Mouse (Mus musculus) retina, postnatal 1 day (tissue): ENCODE data around the gene Hip1.
A peak's percentile ranks its signal among the peaks of the same experiment; 100 is the strongest.

Experiments used
- DNase-seq: peaks from one replicate; pipeline ENCODE4 v3.0.0-alpha.2; 2012

Gene Hip1

GRCm38 (mm10) chr5:135531306-135531845 is 13.5 kb downstream of the Hip1 start:
- DNase-seq = no peak

DNA sequence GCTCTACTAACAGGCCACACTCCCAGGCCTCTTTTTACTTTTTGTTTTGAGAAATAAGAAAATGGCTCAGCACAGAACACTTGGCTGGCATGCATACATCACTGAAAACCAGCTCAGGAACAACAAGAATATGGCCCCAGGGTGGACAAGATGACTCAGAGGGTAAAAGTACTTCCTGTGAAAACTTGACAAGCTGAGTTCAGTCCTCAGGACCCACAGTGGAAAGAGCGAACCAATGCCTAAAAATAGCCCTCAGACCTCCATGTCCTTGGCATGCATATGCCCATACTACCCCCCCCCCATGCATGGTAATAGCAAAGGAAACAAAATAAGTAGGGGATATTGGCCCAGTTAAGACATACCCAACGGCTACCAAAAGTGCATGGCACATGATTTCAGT is 15.0 kb downstream of the Hip1 start:
- no peak for DNase-seq

DNA sequence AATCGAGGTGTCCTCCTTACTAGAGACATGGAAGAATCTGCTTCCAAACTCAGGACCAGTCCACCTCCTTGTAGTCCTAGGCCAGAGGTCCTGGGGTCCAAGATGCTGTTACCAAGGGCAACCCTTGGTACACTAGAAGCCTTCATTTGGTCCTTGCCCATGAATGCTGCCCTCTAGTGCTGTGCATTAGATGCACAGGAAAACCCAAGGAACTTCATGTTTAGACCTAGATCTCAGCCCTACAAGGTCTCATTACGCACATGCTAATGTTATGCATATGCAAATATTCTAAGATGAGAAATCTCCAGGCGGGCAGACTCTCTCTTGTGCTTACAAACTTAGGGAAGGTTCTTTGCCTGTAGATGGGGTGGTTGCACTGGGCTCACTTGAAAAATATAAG is 15.6 kb downstream of the Hip1 start:
- peak; percentile 26 for DNase-seq

GRCm38 (mm10) chr5:135527986-135528385 is 16.9 kb downstream of the Hip1 start:
- no peak for DNase-seq

GRCm38 (mm10) chr5:135524660-135525560 is 20.0 kb downstream of the Hip1 start:
- no peak for DNase-seq

DNA sequence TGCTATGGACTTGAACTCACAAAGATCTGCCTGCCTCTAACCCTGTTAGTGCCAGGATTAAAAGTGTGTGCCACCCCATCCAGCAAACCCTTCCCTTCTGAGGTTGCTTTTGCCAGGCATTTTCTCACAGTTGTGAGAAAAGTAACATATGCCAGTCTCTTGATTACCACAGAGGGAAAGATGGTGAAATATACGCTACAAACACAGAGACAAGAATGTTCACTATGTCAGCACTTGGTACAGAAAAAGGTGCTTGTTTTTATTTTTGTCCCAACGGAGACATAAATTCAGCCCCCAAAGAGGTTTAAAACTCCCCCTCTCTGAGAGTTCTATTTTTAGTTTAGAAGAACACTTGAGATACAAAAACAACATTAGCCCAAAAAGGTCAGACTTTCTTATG is 20.8 kb downstream of the Hip1 start:
- DNase-seq = no peak

- DNase-seq = no peak
Observed at GRCm38 (mm10) chr5:135522111-135522722, 22.7 kb downstream of the Hip1 start.

DNA sequence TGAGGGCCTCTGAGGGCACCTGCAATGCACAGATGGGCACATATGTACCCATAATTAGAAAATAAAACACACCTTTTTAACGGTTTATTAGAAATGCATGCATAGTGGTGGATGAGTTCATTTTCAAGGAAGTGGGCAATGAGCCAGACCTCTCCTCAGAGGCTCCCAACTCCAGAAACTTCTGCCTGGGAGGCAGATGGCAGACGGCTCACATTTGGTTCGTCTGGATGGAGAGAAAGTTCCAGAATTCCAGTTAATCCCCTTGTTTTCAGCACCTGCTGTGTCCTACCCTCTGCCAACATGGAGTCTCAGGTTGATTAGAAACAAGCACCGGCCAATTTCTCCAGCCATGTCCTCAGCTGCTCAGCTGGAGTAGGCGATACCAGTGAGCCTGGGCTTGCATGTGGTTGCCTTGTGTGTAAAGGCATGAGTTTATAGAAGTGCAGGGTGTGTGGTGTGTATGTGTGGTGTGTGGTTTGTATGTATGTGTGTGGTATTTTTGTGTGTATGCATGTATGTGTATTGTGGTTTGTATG is 27.5 kb downstream of the Hip1 start:
- no peak for DNase-seq

DNA sequence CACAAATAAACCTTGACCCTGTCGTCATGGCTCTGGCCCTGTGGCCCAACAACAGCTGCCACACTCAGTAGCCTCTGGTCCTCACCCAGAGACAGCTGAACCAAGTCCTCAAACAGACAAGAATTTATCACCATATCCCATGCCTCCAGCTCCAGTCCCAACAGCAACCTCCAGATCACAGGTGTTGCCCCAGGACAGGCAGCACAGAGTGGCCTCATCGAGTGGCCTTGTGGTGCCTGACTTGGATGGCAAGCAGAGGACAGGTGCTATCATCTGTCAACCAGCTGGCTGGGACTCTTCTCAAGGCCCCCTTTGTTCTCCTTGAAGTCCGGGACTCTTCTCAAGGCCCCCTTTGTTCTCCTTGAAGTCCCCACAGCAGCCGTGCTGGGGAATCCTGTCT is 31.8 kb downstream of the Hip1 start:
- DNase-seq = no peak

DNA sequence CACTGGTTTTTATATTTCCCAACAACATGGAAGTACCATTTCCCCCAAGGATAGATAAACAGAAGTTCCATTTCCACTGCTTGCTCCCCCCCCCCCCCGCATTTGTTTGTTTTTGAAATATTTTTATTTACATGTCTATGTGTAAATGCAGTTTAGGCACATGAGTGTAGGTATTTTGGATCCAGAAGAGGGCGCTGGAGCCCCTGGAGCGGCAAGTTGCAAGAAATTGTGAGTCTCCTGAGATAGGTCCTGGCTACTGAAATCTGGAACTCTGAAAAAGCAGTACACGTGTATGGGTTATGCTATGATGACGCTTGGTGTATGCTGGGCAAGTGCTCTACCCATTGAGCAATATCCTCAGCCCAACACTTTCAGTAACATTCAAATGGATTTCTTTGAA is 33.8 kb downstream of the Hip1 start:
- no peak for DNase-seq

DNA sequence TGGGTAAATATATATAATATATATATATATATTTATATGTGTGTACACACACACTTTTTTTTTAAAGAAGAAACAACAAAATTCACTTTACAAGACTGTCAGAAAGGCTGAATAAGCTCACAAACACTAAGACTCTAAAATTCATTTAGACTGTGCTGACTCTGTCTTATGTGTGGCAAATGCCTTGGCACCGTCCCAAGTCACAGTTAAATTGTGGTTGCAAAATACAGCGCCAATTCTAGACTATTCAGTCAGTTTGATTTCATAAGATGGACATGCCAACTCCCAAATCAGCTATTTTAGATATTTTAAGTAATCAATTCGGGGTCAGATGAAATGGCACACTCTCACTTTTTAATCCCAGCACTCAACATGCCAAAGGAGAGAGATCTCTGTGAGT is 36.6 kb downstream of the Hip1 start:
- DNase-seq = no peak

DNA sequence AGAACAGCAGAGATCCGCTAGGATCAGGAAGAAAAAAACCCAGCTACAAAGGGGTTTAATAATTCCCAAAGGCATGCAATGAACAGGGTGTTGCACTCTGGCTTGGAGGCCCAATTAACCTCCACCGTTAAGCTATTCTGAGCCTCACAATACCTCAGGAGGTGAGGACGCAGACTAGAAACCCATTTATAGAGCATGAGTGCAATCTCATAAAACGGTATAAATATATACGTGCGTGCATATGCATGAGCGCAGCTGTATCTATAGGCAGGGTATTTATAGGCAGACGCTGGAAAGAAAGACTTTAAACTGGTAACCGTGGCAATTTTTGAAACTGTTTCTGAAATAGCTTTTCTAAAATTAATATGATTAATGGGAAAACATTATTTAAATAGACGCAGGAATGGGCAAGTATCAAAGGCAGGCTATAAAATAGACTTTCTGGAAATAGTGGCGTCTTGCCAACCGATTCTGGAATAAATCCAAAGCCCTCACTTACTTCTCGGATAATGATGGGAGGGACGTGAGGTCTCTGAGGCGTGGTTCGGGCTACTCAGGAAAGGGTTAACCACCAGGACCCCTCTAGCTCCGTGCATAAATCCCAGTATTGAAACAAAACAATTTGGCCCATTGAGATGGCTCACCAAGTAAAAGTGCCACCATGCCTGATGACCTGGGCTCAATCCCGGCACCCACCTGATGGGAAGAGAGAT is 37.2 kb downstream of the Hip1 start:
- no peak for DNase-seq

GRCm38 (mm10) chr5:135505442-135505841 is 39.5 kb downstream of the Hip1 start:
- DNase-seq = no peak

DNA sequence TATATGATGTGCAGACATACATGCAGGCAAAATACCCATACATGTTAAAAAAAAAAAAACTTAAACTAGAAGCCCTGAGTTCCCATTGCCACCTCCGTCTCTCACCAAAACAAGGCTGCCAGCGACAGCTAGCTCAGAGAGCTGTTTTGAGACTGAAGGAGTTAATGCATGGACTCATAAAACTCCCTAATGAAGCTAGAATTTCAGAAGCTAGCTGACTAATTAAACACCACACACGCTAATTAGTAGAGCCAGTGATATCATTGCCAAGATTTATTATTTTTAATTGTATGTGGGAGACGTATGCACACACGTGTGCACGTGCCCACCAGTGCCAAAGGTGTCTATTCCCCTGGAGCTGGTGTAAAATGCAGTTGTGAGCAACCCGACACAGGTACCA is 42.0 kb downstream of the Hip1 start:
- no peak for DNase-seq

GRCm38 (mm10) chr5:135502027-135502426 is 42.9 kb downstream of the Hip1 start:
- DNase-seq = peak; percentile 20

DNA sequence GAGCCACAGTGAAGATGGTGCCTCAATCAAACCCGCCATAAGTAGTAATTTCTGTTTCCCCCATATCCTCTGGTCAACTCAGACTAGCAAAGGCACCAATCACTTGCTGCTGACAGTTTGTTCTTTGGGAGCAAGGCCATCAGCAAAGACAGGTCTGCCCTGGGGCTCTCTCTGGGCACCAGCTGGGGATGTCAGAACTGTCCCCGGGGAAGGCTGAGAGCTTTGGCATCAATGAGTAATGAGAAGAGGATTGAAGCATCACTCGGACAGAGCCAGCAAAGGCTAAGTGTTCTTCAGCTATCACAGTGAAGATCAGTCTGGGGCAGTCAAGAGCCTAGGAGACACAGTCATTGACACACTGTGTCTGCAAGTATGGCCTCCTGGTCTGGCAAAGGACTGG is 46.0 kb downstream of the Hip1 start:
- DNase-seq = peak; percentile 20

DNA sequence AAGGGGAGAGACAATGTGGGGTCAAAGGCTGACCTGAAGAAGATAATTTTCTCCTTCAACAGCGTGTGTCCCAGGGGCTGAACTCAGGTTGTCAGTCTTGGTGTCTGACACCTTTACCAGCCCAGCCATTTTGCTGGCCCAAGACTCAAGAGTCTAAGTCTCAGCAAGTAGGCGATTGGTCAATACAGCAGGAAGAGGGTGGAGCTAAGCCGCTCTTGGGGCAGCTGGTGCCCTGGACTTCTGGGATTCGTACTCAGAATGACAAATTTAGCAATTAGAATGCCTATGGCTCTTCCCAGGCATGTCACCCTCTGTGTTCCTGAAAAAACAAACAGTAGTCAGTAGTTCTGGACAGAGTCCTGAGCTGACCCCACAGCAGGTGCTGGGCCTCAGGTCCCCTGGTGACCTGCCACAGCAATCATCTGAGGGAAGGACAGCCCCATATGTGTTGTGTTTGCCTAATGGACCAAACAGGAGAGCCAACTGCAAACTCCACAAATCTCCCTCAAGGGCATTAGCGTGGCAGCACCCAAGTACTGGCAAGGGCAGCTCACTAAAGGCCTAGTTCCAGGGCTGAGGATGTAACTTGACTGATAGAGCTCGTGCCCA is 47.5 kb downstream of the Hip1 start:
- peak; percentile 66 for DNase-seq

DNA sequence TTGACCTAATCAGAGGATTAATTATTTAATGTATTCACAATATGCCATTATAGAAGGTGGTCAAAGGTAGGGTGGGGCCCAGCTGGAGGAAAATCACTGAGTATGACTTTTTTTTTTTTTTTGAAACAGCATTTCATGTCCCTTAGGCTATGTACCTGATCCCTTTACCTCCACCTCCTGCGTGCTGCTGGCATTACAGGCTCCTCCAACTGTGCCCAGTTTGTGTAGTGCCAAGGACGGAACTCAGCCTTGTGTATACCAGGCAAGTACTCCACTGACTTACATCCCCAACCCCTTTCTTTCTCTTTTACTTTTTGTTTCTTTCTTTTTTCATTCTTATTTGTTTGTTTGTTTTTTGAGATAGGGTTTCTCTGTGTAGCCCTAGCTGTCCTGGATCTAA is 48.4 kb downstream of the Hip1 start:
- DNase-seq = no peak

- no peak for DNase-seq
Observed at GRCm38 (mm10) chr5:135495471-135495870, 49.4 kb downstream of the Hip1 start.

DNA sequence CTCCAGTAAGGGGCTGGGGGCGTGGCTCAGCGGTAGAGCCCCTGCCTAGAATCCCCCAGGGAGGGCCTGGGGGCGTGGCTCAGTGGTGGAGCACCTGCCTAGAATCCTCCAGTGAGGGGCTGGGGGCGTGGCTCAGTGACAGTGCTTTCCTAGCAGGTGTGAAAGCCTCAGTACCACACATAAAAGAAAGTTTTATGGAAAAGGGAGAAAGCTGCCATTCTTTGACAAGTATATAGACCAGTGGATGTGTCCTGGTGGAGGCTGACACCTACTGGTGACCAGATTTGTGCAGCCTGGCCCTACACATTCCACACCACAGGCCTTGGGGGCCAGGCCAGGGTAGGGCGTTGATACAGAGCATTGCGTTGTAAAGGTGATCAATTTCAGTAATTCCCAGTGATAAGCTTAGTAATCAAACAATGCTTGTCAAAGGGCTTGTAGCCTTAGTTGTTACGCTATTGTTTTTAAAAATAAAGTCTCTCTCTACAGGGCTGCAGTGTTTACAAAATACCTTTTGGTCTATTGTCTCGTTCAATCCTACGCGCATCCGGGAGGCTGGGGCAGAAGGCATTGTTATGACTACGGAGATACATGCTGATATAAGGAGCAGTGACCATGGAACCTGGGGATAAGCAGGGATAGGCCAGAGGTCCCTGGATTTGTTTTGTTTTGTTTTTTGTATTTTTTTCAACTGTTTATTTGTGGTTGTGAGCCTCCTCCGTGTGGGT is 50.6 kb downstream of the Hip1 start:
- peak; percentile 54 for DNase-seq

GRCm38 (mm10) chr5:135493095-135493494 is 51.8 kb downstream of the Hip1 start:
- no peak for DNase-seq

DNA sequence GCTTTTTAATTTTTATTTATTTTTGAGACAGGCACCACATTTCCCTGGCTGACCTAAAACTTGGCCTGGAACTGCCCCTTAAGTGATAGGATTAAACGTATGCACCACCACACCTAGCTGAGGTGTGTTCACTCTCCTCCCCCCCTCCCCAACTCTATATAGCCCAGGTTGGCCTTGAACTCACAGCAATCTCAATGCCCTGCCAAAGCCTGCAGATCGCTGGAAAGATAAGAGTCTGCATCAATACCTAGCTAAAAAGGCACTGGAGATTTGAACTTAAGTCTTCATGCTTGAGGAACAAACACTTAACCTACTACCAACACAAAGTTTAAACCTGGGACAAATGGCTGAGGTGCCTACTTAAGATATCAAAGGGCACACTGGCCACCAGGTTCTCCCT is 52.8 kb downstream of the Hip1 start:
- DNase-seq = no peak
